Mouse (Mus musculus) c-Kit-positive CD71-positive TER-119-positive erythroid progenitor cells, embryonic 14.5 days (primary cell): ENCODE measurements at regions not wholly inside any gene's neighbourhood (a gene's known extent, or its start where the extent isn't known, plus 50 kb on each side); places are given as distances from the start of the nearest gene placed in this dataset.
A peak's percentile ranks its signal among the peaks of the same experiment; 100 is the strongest.

Experiments
- DNase-seq: peaks from one replicate; pipeline ENCODE4 v3.0.0-alpha.2; 2013; ENCODE audit warnings: low spot score

DNA sequence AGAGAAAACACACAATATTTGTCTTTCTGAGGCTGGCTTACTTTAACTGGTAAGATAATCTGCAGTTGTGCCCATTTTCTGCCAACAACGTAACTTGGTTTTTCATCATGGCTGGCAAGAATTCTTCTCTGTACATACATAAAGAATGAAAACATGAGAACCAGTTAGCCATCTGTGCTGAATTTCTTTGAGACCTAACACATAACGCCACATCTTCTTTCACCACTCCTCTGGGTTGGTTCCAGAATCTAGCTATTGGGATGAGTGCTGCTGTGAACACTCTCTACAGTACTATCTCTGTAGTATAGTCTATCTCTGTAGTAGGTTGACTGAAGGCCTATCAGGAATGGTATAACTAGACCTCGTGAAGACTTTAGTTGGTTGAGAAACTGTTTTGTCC, 132.1 kb downstream of the 1700020N01Rik start:
- DNase-seq = no peak

DNA sequence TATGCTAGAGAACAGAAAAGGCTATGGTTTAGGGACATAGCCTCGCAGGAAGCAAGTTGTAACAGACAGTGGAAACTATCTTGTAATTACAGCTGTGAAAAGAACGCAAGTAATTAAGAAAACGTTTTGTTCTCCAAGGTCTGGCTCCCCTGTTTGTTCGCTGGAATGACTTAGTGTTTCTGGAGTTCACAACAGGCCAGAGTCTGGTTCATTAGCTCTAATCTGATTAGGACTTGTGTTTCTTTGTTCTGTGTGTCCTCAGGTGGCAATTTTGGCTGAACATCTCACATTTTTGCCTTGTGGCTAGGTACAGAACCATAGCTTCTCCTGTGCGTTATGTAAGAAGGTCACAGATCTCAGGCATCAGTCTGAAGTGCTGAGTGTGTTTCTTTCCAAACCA, 141.7 kb upstream of the Sgk1 start:
- DNase-seq = no peak

DNA sequence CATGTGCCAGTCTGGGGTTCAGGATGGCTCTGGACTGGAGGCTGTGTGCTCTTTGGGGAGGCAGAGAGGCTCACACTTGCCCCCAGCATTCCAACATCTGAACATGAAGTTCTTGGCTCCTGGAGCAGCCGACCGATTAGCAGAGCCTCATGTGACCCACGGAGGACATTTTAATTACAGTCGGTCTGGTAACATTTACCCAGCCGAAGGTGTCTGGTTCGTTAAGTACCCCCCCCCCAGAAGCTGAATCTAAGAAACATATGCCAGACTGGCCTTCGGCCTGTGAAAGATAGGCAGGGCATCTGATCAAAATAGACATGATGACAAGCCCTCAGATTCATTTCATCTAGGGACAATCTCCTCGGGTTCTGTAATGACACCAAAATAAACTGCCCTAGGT, 140.4 kb upstream of the Sgk1 start:
- no peak for DNase-seq

DNA sequence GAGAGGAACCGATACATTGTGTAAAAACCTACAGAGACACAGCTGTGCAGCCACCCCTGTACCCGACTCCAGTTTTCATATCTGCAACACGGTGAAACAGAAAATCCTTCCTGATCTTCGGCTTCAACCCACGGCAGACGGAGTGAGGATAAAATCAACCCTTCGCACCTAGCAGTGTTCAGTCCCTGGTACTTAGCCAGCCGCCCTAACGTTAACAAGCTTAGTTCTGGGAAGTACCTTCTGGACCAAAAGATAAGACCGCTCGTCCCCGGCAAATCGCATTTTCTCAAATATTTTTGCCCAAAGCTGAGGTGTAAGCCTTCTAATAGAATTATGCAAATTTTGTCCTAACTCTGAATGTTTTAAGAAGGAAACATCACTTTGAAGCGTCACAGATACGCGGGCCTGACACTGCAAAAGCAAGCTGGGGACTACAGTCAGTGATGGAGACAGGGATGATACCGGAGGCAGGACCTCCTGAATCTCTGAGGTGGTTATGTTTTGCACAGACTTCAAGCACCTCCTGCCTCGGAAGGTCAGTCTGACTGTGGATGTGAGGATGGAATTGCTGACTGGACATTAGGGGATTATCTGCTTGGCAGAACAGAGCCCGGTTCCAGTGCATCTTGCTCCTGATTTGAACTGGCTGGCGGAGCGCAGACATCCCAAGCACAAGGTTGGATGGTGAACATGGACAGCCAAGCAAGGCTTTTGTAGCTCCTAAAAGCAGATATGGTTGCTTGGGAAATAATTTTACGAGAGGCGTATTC, 139.8 kb upstream of the Sgk1 start:
- DNase-seq = no peak

DNA sequence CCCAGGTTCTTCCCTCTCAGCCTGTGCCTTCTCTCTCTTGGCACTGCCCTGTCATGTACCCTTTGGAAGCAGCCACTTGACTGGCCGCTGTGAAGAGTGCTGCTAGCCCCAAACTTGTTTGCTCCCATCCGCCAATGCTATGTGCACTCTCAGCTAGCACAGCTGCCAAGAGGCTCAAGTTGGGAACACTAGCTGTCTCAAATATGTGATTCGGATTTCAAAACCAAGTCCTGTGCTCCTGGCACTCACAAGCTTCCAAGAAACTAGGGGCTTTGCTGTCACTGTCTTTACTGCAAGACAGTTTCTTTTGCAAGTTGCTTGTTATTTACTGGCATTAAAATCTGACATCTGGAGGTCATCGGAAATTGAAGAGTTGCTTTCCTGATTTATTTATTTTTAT, 138.6 kb upstream of the Sgk1 start:
- no peak for DNase-seq

DNA sequence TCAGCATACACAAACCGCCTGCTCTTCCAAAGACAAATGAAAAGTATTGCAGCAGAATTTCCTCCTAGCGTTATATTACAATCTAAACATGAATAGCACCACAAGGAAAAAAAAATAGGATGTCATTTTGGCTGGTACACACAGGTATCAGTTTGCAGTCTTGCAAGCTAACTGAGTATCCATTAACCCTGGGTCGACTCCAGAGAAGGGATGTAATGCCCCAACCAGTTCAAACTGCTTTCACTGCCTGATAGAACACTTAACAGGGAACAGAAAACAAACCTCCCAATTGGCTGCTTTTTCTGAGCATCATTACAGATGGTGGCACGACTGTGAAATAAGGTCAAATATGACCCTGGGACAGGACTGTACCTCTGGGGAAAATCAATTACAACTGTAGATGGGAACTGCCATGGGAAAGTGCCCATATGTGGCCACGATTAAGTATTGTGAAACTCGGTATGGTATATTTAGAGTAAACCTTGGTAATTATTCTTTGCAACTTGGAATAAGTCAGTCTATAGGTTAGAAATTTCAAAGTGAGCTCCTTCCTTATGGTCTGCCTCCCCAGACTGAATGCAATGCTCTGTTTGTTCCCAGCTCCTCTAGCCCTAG, 137.5 kb upstream of the Sgk1 start:
- DNase-seq = no peak

DNA sequence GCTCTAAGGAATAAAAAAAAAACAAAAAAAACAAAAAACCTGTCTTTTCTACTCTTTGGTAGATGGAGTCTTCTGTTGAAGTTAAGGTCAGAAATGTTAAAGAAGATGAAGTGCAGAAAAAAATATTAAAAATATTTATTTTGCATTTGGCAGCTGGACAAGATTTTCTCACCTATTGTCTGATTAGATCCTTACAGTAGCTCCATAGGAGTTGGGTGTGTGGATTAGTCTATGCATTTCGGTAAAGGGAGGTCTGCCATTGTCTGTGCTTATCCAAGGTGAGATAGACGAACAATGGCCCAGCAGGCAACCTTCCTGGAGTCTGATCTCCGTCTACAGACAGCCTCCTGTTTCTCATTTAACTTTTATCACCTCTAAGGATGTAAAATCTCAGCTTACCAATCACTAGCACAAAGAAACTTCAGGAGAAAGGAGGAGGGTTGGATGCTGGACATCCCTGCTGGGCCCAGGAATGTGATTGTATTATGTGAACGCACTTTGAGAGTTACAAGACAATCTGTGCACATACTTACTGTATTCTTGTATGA, 136.0 kb upstream of the Sgk1 start:
- no peak for DNase-seq

DNA sequence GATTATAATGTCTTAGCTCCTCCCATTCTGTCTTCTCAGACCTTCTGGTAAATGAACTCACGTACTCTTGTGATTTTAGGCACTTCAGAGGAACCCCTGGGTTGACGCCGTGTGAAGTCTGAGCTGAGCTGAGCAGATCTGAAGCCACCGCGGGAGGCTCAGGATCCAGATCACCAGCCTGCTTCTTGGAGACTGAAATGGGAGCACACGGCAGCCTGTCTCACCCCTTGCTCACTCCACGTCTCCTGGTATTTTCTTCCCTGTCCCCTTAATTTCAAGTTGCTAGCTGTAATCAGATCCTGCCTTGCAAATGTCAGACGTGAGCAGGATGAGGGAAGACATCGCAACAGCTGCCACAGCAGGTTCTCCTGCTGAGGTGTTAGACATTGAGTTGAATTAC, 135.3 kb upstream of the Sgk1 start:
- no peak for DNase-seq

DNA sequence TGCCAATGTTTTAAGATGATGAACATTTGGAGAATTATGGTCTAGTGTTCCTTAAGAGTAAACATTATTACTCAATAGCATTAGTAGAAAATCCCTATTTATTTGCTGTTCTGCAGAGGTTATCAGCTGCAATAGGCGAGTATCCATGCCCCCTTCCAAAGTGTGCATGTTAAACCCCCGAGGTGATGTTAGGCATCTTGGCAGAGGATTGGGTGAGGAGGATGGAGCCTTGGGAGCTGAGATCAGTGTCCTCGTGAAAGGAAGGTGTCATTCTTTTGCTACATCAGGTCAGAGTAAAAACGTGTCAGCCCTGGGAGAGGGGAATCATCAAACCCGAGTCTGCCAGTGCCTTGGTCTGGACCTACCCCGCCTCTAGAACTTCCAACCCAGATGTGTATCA, 130.7 kb upstream of the Sgk1 start:
- no peak for DNase-seq

DNA sequence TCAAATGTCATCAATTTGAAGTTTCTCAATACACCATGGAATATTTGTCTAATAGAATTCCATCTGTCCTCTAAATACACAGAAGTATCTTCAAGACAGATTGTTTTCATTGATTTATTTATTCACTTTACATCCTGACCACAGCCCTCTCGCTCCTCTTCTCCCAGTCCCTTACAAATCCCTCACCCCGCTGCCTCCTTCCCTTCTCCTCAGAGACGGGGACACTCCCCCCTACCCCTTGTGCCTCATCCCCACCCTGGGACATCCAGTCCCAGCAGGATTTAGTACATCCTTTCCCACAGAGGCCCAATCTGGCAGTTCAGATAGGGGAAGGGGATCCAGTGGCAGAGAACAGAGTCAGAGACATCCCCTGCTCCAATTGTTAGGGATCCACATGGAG, 129.6 kb upstream of the Sgk1 start:
- DNase-seq = no peak

DNA sequence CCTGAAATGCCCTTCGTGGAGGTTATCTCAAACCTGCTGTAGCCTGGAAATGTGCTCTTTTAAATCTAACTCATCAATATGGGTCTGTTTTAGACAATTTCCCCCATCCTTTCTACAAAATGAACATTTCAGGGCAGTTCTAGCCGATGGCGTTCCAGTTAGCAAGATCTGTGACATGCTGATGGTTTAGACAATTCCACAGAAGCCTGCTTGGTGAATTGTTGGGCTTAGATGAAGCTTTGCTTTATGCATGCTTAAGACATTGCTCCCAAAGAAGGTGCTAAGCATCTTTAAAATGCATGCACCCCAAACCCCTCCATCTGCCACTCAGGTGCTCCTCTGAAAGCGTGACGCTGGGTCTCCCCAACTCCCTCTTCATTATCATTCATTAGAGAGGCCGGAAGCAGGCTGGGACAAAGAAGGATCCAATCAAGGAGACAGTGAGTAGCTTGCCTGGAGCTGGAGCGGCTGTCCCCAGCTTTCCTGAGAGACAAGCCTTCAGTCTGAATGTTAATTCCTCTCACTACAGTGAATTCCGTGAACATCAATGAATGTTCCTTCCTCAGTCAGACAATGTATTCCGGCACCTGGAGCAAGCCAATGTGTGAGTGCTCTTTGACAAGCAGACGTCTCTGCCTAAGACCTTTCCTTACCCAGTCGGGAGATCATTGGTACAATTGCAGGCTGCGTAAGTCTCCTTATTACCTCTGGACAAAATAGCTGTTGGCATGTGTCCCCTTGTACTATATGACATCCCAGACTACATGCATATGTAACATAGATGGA, 127.0 kb upstream of the Sgk1 start:
- DNase-seq = no peak

DNA sequence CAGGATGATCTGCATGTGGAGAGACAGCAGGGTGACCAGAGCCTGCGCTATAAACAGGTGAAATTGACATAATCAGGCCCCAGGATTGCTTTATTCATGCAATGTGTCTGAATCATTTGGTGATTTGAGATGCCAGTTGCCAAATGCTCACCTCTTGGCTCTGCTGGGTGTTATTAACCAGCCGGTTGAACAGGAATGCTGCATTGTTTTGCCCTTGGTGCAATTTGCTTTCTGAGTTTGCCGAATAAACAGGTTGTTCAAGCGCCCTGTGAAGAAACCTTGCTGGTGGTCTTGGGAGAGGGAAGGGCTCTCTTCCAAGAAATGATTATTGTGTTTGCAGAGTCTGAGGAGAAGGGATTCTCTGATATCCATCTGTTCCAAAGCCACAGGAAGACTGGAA, 126.3 kb upstream of the Sgk1 start:
- DNase-seq = no peak

DNA sequence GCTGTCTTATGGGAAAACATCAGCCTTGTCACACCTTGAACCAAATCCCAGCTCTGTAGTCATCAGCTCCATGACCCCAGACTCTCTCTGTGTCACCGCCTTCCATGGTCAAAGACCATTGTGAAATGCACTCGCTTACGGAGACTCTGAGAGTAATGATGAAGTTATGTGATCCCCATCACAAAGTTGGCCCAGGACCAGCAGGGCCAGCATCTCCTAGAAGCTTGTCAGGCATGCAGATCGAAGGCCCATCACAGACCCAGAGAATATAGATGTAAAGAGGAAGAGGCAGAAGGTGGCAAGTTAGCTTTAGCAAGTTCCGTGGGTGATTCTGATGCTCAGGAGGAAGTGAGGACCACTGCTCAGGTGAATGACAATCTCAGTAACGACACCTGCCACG, 125.2 kb upstream of the Sgk1 start:
- DNase-seq = no peak

DNA sequence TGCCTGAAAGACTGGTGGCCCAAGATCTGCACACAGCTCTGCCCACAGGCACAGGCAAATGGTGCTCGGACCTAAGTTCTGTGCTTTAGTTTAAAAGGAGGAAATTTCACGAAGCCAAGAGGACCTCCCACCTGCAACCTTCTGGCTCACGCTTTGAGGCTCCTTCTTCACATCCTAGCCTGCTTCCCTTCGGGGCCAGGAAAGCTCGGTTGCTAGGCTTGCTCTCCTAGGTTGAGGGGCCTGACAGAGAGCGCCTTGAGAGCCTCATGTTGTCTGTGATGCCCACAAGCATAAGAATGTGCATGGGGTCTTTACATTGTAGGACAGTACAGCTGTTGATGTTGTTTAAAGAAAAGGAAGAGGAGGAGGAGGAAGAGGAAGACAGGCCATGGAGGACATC, 123.9 kb upstream of the Sgk1 start:
- DNase-seq = no peak

DNA sequence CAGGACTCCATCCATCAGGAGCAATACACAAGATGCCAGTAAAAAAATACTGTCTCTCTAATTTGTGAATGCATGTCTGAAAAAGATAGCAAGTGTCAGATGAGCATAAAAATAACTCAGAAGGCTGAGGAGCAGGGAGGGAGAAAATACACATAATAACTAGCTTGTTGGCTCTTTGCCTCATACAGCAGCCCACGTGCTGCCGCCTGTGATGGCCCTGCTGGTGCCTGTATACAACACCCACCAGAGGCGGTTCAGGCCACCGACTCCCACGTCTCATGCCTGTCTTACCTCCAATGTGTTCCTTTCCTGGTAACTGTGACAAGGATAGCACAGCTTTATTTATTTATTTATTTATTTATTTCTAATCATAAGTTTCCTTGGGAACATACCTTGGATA, 119.5 kb upstream of the Sgk1 start:
- DNase-seq = no peak

DNA sequence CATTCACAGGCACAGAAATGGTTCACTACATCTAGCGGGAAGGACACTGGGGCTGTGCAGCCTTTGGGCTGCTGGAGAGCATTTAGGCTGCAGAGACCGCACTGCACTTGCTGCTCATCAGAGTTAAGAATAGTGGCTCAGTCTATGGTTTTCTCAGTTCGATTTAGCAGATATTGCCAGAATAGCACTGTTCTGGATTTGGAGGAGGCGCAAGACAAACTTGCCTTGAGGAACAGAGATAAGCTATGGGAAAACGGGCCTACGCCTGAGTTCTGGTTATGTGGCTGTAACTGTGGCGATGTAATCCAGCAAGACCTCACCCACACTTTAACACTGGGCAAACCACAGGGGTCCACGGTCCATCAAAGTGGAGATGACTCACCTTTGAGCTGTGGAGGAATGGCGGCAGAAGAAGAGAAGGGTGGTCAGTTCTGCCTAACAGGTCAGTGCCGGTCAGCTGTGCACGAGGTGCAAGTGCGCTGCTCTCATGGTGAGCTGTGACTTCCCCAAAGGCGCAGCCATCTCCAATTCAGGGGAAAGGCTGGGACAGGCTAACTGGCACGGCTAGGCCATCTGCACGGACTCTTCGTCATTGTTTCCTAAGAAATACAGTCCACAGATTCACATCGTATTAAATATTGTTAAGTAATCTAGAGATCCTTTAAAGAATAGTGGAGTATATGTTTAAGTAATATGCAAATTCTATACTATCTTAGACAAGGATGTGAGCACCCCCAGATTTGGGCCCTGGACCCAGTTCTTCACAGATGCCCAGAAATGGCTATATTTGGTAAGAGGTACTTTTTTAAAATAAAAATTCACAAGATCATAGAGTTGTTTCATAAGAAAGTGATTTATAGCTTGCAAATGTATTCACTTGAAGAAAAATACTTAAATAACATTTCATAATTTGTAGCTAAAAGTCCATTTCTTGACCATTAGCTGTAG, 118.7 kb upstream of the Sgk1 start:
- no peak for DNase-seq

DNA sequence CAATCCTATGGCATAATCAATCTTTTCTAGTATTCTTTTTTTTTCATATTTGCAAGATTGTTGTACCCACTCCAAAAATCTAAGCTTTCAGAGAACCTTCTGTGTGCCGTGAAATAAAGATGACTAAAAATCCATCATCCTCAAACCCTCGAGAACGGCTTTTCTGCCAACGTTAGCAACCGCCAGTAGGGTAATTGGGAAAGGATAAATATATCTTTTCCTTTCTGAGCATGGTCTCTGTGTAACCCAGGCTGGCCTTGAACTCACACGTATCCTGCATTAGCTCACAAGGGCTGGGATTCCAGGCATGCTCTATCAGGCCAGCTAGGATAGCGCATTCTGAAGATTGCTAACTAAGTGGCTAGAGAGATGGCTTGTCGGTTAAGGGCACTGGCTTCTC, 117.9 kb upstream of the Sgk1 start:
- DNase-seq = no peak

DNA sequence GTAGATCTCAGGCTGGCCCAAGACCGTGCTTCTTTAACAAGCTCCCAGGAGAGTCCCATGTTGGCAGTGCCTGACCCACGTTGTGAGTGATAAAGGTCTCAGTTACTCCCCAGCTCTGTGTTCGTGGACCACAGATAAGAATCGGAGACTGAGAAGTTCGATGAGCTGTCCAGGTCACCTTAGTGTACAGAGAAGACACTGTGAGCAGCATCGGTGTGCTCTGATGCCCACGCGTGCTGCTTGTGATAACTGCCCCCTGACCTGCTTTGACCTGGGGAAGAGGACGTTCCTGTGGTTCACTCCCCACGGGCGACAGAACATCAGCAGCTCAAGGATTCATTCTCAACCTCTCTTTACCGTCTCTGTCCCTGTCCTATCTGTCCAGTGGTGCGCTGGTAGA, 117.1 kb upstream of the Sgk1 start:
- DNase-seq = no peak

DNA sequence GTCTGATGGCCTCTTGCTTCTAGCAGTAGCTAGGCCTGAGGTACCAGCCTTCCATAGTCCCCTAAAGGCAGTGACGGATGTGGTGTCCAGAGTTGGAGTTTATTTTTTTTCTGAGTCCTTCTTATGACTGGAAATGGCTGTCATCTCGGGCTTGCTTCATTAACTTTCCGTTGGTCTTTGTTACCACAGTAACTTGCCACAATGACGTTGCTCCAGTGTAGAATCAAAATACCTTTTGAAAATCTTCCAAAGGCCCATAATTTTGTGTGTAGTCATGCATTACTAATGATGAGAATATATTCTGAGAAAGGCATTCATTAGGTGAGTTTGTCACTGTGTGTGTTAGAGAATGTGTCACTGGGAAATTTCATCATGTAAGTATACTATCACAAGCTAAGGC, 108.4 kb upstream of the Sgk1 start:
- DNase-seq = no peak

DNA sequence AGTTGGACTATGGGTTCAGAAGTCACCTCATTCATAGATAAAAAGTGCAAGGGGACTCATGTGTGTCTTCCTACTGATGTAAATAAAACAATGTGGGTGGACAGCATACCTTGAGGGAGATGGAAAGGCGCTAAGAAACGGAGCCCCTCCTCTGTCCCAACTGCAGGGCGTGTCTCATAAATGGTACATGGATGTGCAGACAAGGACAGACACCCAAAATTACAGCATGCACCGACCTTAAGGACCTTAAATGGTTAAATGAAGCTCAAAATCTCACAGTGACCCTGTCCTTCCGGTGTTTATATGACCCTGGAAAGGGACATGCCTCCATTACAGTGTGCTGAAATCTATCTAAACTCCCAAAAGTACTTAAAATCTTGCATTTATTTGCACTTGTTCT, 106.5 kb upstream of the Sgk1 start:
- no peak for DNase-seq

DNA sequence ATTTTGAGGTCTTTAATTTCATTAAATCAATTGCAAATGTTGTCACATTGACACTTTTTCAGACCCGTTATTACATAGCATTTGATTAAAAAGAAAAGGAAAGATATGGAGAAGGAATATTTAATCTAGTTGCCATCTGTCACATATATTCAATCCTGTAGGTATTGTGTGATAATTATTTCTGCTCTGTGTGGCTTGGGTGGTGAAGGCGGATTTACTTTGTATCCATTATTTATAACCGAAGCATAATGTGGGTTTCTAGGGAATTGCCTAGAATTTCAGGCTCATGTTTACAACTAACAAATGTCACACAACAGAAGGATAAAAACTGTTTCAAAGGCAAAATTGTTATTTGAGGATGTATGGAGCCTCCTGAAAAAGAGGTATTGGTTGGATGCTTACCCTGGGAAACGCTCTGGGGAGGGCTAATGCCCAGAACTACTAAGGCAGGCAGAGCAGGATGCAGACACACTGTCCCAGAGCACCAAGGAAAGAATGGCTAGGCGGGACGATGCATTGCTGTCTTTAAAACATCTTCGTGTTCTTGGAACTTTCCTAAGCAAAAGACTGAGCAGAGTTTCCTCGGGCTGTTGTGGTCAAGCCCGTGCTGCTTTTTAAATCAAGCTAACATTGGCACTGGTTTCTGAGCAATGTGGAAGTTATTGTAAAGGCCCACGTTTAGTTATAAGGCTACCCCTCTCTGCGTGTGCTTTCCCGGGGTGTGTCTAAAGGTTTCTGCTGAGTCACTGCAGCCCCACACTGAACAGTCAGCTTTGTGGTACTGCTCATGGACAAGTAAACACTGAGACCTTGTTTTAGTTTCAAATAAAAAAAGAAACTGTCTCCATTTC, 105.8 kb upstream of the Sgk1 start:
- peak; percentile 23 for DNase-seq
